Comparison of ENCODE assay signal across 8 mouse cellular contexts in the genomic region with DNA sequence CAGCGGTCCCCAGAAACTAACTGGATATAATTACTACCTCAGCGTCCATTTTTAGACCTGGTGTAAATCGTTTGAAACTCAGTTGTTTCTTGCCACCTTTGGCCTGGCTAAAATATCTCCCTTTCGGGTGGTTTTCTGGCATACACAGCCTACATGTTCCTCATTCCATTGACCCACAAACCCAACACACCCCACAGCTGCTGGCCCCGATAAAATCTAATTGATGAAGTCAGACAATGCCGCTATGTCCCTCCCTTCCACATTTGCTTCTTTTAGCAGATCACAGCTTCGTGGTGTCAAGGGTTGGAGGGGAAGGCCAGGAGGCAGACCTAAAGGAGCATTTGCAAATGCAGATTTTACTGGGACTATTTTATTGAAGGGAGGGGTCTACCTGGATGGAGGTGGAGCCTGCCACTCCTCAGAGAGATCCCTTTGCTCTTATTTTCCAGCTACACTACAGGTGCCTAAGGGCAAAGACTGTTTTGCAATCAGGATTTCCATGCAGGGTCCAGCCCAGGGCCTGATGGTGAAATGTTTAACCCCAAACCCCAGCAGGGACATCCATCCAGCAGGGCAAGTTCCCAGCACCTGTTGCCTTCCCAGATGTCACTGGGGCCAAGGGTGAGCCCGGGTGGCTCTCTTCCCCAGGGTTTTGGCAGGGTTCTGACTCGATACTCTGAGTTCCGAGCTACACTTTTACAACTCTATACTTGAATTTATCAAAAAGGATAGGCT. TPM values are rescaled to one million over a fixed set of nuclear protein-coding genes. Genes with fewer than 3 reads are reported as not detected.
DNase-seq lines count a peak whose midpoint lies in the region; ATAC-seq lines count a peak whose summit lies in the region.

No protein-coding gene starts in this region.

- H3K9ac ChIP-seq in liver, embryonic 16.5 days (ENCODE audit: low read depth, low read length) = no peak overlapping the region

- H3K36me3 ChIP-seq in liver, embryonic 16.5 days (ENCODE audit: control insufficient read depth, insufficient read depth) = no peaks in the 10 kb centered on the region

- peak; percentile 33 for DNase-seq in adrenal gland, adult 2 months
- no peak for DNase-seq in adrenal gland, adult (ENCODE audit: inconsistent age in 2 of 2, low spot score in 1 of 2)
- peak; percentile 57 for DNase-seq in R1 (ENCODE audit: low read depth, low spot score)
- DNase-seq in retina, embryonic 14.5 days (ENCODE audit: low spot score) = no peak
- DNase-seq in urinary bladder, postnatal 10 days (ENCODE audit: low spot score) = no peak
- no peak for DNase-seq in spleen, adult 12 weeks (ENCODE audit: low spot score)

- H3K4me2 ChIP-seq in liver, embryonic 16.5 days (ENCODE audit: low read depth, low read length) = peak overlapping the region; percentile 31; the same call in 1 of the 2 replicates

- H3K4me3 ChIP-seq in liver, embryonic 16.5 days (ENCODE audit: low read depth, low read length) = no peak overlapping the region; the same call in 1 of the 2 replicates

- H3K4me1 ChIP-seq in liver, embryonic 16.5 days (ENCODE audit: control insufficient read depth, low read depth, low read length) = peaks cover 8% of the 10 kb centered on the region

- peak; percentile 13; the same call in 1 of the 2 replicates for ATAC-seq in granulocyte monocyte progenitor cell, adult 5-6 weeks (replicated peaks; ENCODE audit: poor library complexity, severe bottlenecking)
- no peak for ATAC-seq in liver, embryonic 16.5 days (ENCODE audit: low read depth)

- no peak overlapping the region for H3K27ac ChIP-seq in liver, embryonic 16.5 days (ENCODE audit: low read length)

- peaks cover 54% of the 10 kb centered on the region for H3K27me3 ChIP-seq in liver, embryonic 16.5 days (ENCODE audit: control insufficient read depth, insufficient read depth, low read depth, low read length)

- WGBS in liver, embryonic 16.5 days (ENCODE audit: insufficient replicate concordance) = 20% methylated on average over 10 of the region's 10 CpGs

- H3K9me3 ChIP-seq in liver, embryonic 16.5 days (replicated peaks; ENCODE audit: control insufficient read depth, low read length) = no peaks in the 10 kb centered on the region

RNA-seq across cellular contexts. Expression of a gene that starts 3.6 kb away (rescaled TPM):
- total RNA-seq in adrenal gland, adult 2 months (2021) = 10 to 100 TPM in 1 of 2 experiments, 1 to 10 TPM in 1; 8.2 to 24.1 TPM
- polyA plus RNA-seq in adrenal gland, adult 2 months (2012; rRNA removed) = 21.6 and 22.8 TPM in 2 replicates
- not detected in 2 replicates for total RNA-seq in granulocyte monocyte progenitor cell, adult 5-6 weeks (2014; fragmentation: Nextera tagmentation)
- total RNA-seq in granulocyte monocyte progenitor cell, adult 5-6 weeks (2017) = not detected in 2 replicates
- 0.11 and 0.19 TPM in 2 replicates for polyA plus RNA-seq in liver, embryonic 16.5 days (2015; fragmentation: Nextera tagmentation; extraction: Ambion mirVana)

Comparison
In these comparisons a context has a peak if more than half of its experiments do, and no peak if none do; other contexts are left out.
1. DNase-seq: peak in adrenal gland, adult 2 months (single experiment) and R1 (single experiment); none in adrenal gland, adult (0 of 2), retina, embryonic 14.5 days (single experiment), urinary bladder, postnatal 10 days (single experiment) and spleen, adult 12 weeks (single experiment).
2. RNA of a gene that starts 3.6 kb away (total RNA-seq): 8.2 to 24.1 TPM in adrenal gland, adult 2 months; not detected in granulocyte monocyte progenitor cell, adult 5-6 weeks; every median in the first group is over 4 times any median in the second.